Mouse (Mus musculus) heart, embryonic 16.5 days (tissue): ENCODE measurements around the gene Mbd3. TPM values are rescaled to one million over a fixed set of nuclear protein-coding genes. Genes with fewer than 3 reads are reported as not detected.

Experiments used
- ATAC-seq: fragments of 200-750 bp; cut with Nextera tagmentation; replicated peaks from 2 replicates; pipeline ENCODE4 v1.8.0; 2017; ENCODE audit warnings: moderate number of reproducible peaks; ENCODE audit not compliant: insufficient read depth, low FRiP score; ENCODE audit errors: extremely low read depth
- H3K27ac ChIP-seq: fragments of 300-500 bp; sonication (generic); 2 replicates; pipeline ENCODE4 v1.5.1; 2014; ENCODE audit warnings: mild to moderate bottlenecking, low read length, control low read depth, moderate library complexity
- H3K27me3 ChIP-seq: fragments of 300-500 bp; sonication (generic); 2 replicates; pipeline ENCODE4 v1.6.1; 2014; ENCODE audit warnings: low read length, mixed read lengths; ENCODE audit not compliant: control insufficient read depth, insufficient read depth
- H3K36me3 ChIP-seq: fragments of 300-500 bp; sonication (generic); 2 replicates; pipeline ENCODE4 v1.6.1; 2014; ENCODE audit not compliant: control insufficient read depth, insufficient read depth
- H3K4me1 ChIP-seq: fragments of 300-500 bp; sonication (generic); 2 replicates; pipeline ENCODE4 v1.6.1; 2014; ENCODE audit warnings: low read length, mixed read lengths; ENCODE audit not compliant: control insufficient read depth, insufficient read depth
- H3K4me2 ChIP-seq: fragments of 300-500 bp; sonication (generic); 2 replicates; pipeline ENCODE4 v1.6.1; 2014; ENCODE audit warnings: low read depth, mild to moderate bottlenecking, control low read depth, low read length
- H3K4me3 ChIP-seq: fragments of 300-500 bp; sonication (generic); 2 replicates; pipeline ENCODE4 v1.5.1; 2014; ENCODE audit warnings: mild to moderate bottlenecking, control low read depth, low read length
- H3K9ac ChIP-seq: fragments of 300-500 bp; sonication (generic); 2 replicates; pipeline ENCODE4 v1.6.1; 2014; ENCODE audit warnings: low read length, control low read depth
- H3K9me3 ChIP-seq: fragments of 300-500 bp; sonication (generic); replicated peaks from 2 replicates; pipeline ENCODE4 v1.6.1; 2016; ENCODE audit warnings: low read length; ENCODE audit not compliant: control insufficient read depth
- WGBS: fragments of 180-500 bp; shearing (Covaris S2); extraction: QIAGEN DNeasy Blood & Tissue Kit; methylation state at CpG from one replicate; pipeline ENCODE4 v1.1.7; 2014; 5-methylcytosine and 5-hydroxymethylcytosine counted together
- polyA plus RNA-seq: library from polyadenylated mRNA; unstranded; fragments of >200 nt; fragmentation: Nextera tagmentation; extraction: Ambion mirVana; gene quantifications from 2 replicates; pipeline ENCODE4 v1.2.1, GENCODE M21; 2015

Mbd3 gene
- polyA plus RNA-seq, 1 experiment from 2014 or later, result 136 TPM

DNA sequence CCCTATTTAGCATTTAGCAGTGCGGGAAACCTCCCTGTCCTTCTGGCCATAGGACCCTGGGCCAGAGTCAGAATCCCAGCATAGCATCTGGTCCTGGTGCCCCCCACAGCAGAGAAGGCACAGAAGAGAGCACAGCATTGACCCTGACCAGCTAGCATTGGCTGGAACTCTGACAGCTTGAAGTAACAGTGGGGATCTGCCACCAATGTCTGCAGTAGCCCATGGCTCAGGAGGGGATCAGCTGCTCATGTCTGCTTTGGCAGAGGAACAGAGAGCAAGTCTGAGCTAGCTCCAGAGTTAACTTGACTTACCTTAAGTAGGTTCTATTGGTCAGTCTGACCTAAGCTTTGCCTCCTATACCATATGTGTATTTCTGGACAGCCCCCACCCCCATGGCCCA, 18.5 kb upstream of the Mbd3 start:
- Histone ChIP-seq H3K4me1 (peaks cover 17% of the 10 kb centered on the region), H3K9ac (no peak overlapping the region), H3K27me3 (no peaks in the 10 kb centered on the region), H3K4me2 (no peak overlapping the region), H3K9me3 (no peaks in the 10 kb centered on the region), H3K4me3 (no peak overlapping the region), H3K27ac (no peak overlapping the region), H3K36me3 (peaks cover 65% of the 10 kb centered on the region)
- WGBS, result 96% methylated on average over 1 of the region's 1 CpGs
- ATAC-seq, result no peak

- Histone ChIP-seq H3K27me3 (no peaks in the 10 kb centered on the region), H3K4me3 (no peak overlapping the region), H3K9me3 (no peaks in the 10 kb centered on the region), H3K4me1 (peaks cover 18% of the 10 kb centered on the region), H3K36me3 (peaks cover 69% of the 10 kb centered on the region), H3K4me2 (no peak overlapping the region), H3K9ac (no peak overlapping the region), H3K27ac (no peak overlapping the region)
- 93% methylated on average over 10 of the region's 10 CpGs for WGBS
- no peak for ATAC-seq
Measured at GRCm38 (mm10) chr10:80417371-80417770, 18.0 kb upstream of the Mbd3 start.

GRCm38 (mm10) chr10:80415566-80415965, 16.2 kb upstream of the Mbd3 start:
- Histone ChIP-seq H3K27me3 (no peaks in the 10 kb centered on the region), H3K4me3 (no peak overlapping the region), H3K9ac (no peak overlapping the region), H3K4me2 (no peak overlapping the region), H3K27ac (no peak overlapping the region), H3K4me1 (peaks cover 18% of the 10 kb centered on the region), H3K36me3 (peaks cover 70% of the 10 kb centered on the region), H3K9me3 (no peaks in the 10 kb centered on the region)
- 90% methylated on average over 7 of the region's 7 CpGs for WGBS
- no peak for ATAC-seq

DNA sequence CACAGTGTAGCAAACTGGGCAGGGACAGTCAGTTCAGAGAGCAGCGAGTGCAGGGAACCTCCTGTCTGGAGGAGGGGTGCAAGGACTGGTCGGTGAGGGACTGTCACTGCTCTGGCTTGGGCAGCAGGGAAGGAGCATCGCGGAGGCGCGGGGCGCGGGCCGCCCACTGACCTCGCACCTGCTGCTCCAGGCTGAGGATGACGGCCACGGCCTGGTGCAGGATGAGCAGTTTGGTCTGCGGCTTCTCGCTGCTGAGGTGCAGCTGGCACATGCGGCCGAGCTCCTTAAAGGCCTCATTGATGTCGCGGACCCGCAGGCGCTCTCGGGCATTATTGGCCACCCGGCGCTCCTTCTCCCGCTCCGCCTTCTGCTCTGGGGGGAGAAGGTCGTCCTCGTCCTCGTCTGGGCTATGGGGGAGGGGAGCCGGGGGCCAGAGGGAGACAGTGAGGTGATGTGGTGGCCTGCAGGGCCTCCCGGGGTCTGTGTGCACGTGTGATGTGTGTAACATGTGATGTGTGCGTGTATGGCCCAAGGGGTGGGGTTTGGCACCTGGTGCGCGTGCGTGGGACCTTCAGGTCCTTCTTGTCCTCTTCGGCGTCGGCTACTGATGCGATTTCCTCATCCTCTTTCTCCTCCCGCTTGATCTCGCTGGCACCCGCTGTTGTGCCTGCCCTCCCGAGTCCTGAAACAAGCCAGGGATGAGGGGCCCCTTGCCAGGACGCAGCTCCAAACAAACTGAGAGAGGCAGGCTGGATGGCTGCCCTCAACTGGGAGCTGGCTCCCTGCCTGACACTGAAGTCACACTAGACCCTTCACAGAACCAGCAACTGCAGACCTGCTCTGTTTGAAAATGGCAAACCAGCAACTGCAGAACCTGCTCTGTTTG, 13.5 kb upstream of the Mbd3 start:
- Histone ChIP-seq H3K36me3 (peaks cover 59% of the 10 kb centered on the region), H3K27ac (peak overlapping the region; percentile 70), H3K4me2 (no peak overlapping the region), H3K4me1 (0 out of 2 replicates have a peak, but pooled peaks cover 4% of the 10 kb centered on the region), H3K27me3 (no peaks in the 10 kb centered on the region), H3K9ac (no peak overlapping the region), H3K9me3 (no peaks in the 10 kb centered on the region), H3K4me3 (no peak overlapping the region)
- peak; percentile 43 for ATAC-seq
- 83% methylated on average over 44 of the region's 44 CpGs for WGBS

DNA sequence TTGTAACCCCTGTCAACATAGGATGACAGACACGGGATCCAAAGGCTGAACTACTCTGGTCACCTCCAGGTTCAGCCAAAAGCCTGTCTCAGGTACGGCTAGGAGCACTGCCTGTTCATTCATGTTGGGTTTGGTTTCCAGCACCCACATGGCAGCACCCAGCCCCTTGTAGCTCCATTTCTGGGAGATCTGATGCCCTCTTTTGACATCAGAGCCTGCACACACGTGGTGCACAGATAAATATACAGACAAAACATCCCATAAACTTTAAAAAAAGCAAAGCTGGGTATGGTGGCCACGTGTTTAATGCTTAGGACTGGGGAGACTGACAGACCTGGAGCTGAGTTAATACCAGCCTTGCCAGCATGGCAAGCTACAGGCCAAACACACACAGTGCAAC, 8.6 kb upstream of the Mbd3 start:
- ATAC-seq, result no peak
- Histone ChIP-seq H3K9ac (no peak overlapping the region), H3K36me3 (peaks cover 37% of the 10 kb centered on the region), H3K27ac (no peak overlapping the region), H3K9me3 (no peaks in the 10 kb centered on the region), H3K4me3 (no peak overlapping the region), H3K27me3 (no peaks in the 10 kb centered on the region), H3K4me1 (peaks cover 29% of the 10 kb centered on the region), H3K4me2 (no peak overlapping the region)
- 40% methylated on average over 4 of the region's 4 CpGs for WGBS

- Histone ChIP-seq H3K4me2 (peak within 1 kb of the TSS; percentile 74), H3K9me3 (no peaks in the 10 kb centered on the region), H3K4me3 (peak within 1 kb of the TSS; percentile 70), H3K27ac (peak within 1 kb of the TSS; percentile 75), H3K9ac (peak within 1 kb of the TSS; percentile 84), H3K4me1 (peaks cover 27% of the 10 kb centered on the region), H3K36me3 (peaks cover 37% of the 10 kb centered on the region), H3K27me3 (no peaks in the 10 kb centered on the region)
- WGBS, result under 1% methylated on average over 27 of the region's 27 CpGs
- ATAC-seq, result peak; percentile 82
Measured at GRCm38 (mm10) chr10:80406684-80407501, 7.5 kb upstream of the Mbd3 start, which contains the start of gene Uqcr11. Gene Uqcr11 (minus strand): TSS chr10:80406830.

GRCm38 (mm10) chr10:80405481-80406173, 6.3 kb upstream of the Mbd3 start:
- peak overlapping the region; percentile 84 for H3K9ac ChIP-seq
- no peaks in the 10 kb centered on the region for H3K9me3 ChIP-seq
- H3K4me2 ChIP-seq, result peak overlapping the region; percentile 74
- no peaks in the 10 kb centered on the region for H3K27me3 ChIP-seq
- H3K4me1 ChIP-seq, result peaks cover 31% of the 10 kb centered on the region
- WGBS, result 44% methylated on average over 10 of the region's 10 CpGs
- peaks cover 34% of the 10 kb centered on the region for H3K36me3 ChIP-seq
- H3K27ac ChIP-seq, result 0 out of 2 replicates have a peak overlapping the region, but pooled peaks have one; percentile 75
- peak overlapping the region; percentile 70 for H3K4me3 ChIP-seq
- ATAC-seq, result no peak

DNA sequence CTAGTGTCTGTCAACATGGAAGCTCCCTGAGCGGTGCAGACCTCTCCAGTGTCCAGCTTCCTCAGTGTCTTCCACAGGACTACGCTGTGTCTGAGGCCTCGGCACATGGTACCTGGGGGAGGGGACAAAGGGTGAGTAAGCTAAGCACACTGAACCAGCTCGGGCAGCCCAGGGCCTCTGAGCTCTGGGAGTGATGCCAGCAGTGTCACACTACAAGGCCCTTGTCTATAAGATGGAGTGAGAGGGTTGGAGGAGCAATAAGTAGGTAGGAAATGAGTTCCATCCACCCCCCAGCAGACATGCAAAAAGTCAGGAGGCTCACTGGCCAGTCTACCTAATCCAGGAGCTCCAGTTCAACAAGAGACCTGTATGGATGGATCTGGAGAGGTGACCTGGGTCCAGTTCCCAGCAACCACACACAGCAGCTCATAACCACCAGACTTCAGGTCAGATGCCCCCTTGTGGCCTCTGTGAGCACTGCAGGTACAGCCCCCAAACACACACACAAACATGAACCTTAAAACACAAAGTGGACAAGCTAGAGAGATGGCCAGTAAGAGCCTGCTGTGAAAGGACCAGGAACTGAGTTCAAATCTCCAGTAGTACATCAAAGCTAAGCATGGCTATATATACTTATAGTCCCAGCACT, 3.8 kb upstream of the Mbd3 start:
- 76% methylated on average over 4 of the region's 4 CpGs for WGBS

More for the DNA sequence above, 3.8 kb upstream of the Mbd3 start:
- Histone ChIP-seq H3K9me3 (no peaks in the 10 kb centered on the region), H3K4me2 (no peak overlapping the region), H3K4me1 (peaks cover 38% of the 10 kb centered on the region), H3K36me3 (peaks cover 24% of the 10 kb centered on the region), H3K27me3 (no peaks in the 10 kb centered on the region), H3K9ac (no peak overlapping the region), H3K4me3 (no peak overlapping the region), H3K27ac (no peak overlapping the region)
- ATAC-seq, result no peak
